Mouse (Mus musculus) hindbrain, embryonic 14.5 days (tissue): ENCODE data around the gene Lacc1. TPM values are rescaled to one million over a fixed set of nuclear protein-coding genes. Genes with fewer than 3 reads are reported as not detected.
A peak's percentile ranks its signal among the peaks of the same experiment; 100 is the strongest.
"Not testable (repeated sequence)": the region's sequence is repeated elsewhere in the genome, so short reads cannot be mapped to it uniquely, and the experiment has no call there.

Experiments
- ATAC-seq: fragments of 200-750 bp; cut with Nextera tagmentation; 2 replicates; pipeline ENCODE4 v1.8.0; 2017; ENCODE audit warnings: moderate number of reproducible peaks, mild to moderate bottlenecking, moderate TSS enrichment, moderate library complexity; ENCODE audit not compliant: low FRiP score
- DNase-seq: peaks from one replicate; pipeline ENCODE4 v3.0.0-alpha.2; 2015; ENCODE audit warnings: low spot score
- H3K27ac ChIP-seq: fragments of 300-500 bp; sonication (generic); 2 replicates; pipeline ENCODE4 v1.5.1; 2014; ENCODE audit warnings: mild to moderate bottlenecking, moderate library complexity
- H3K27me3 ChIP-seq: fragments of 300-500 bp; sonication (generic); 2 replicates; pipeline ENCODE4 v1.6.1; 2014; ENCODE audit warnings: mild to moderate bottlenecking, low read length, mixed read lengths; ENCODE audit not compliant: control insufficient read depth, insufficient read depth
- H3K36me3 ChIP-seq: fragments of 300-500 bp; sonication (generic); replicated peaks from 2 replicates; pipeline ENCODE4 v1.6.1; 2014; ENCODE audit not compliant: control insufficient read depth, insufficient read depth
- H3K4me1 ChIP-seq: fragments of 300-500 bp; sonication (generic); replicated peaks from 2 replicates; pipeline ENCODE4 v1.6.1; 2014; ENCODE audit warnings: antibody characterized with exemption, low read length, mixed read lengths; ENCODE audit not compliant: control insufficient read depth, insufficient read depth
- H3K4me2 ChIP-seq: fragments of 300-500 bp; sonication (generic); replicated peaks from 2 replicates; pipeline ENCODE4 v1.6.1; 2014; ENCODE audit warnings: mild to moderate bottlenecking, moderate library complexity
- H3K4me3 ChIP-seq: fragments of 300-500 bp; sonication (generic); replicated peaks from 2 replicates; pipeline ENCODE4 v1.5.1; 2014; ENCODE audit warnings: mild to moderate bottlenecking, low read length
- H3K9ac ChIP-seq: fragments of 300-500 bp; sonication (generic); 2 replicates; pipeline ENCODE4 v1.6.1; 2014
- H3K9me3 ChIP-seq: fragments of 300-500 bp; sonication (generic); 2 replicates; pipeline ENCODE4 v1.6.1; 2016; ENCODE audit warnings: low read length; ENCODE audit not compliant: control insufficient read depth
- WGBS: fragments of 180-500 bp; shearing (Covaris S2); extraction: QIAGEN DNeasy Blood & Tissue Kit; methylation state at CpG from one replicate; pipeline ENCODE4 v1.1.7; 2014; 5-methylcytosine and 5-hydroxymethylcytosine counted together
- polyA plus RNA-seq: library from polyadenylated mRNA; unstranded; fragments of >200 nt; fragmentation: Nextera tagmentation; extraction: Ambion mirVana; gene quantifications from 2 replicates; pipeline ENCODE4 v1.2.1, GENCODE M21; 2014

The Lacc1 gene
- polyA plus RNA-seq, 1 experiment from 2014 or later, result 3.1 TPM

- no peak for DNase-seq
- ATAC-seq, result no peak
- peaks cover 10% of the 10 kb centered on the region; the same call in 1 of the 2 replicates for H3K4me1 ChIP-seq
- H3K9ac ChIP-seq, result no peak overlapping the region
- H3K27ac ChIP-seq, result no peak overlapping the region
- H3K36me3 ChIP-seq, result no peaks in the 10 kb centered on the region
- no peak overlapping the region for H3K4me3 ChIP-seq
- WGBS, result 54% methylated on average over 5 of the region's 5 CpGs
- no peaks in the 10 kb centered on the region for H3K9me3 ChIP-seq
- no peak overlapping the region for H3K4me2 ChIP-seq
- H3K27me3 ChIP-seq, result no peaks in the 10 kb centered on the region
Observed at GRCm38 (mm10) chr14:77032433-77032832, 4.3 kb downstream of the Lacc1 start.

- no peaks in the 10 kb centered on the region for H3K4me1 ChIP-seq
- no peaks in the 10 kb centered on the region for H3K36me3 ChIP-seq
- ATAC-seq (no peak), DNase-seq (no peak)
- H3K4me2 ChIP-seq, result no peak overlapping the region
- 81% methylated on average over 5 of the region's 5 CpGs for WGBS
- no peak overlapping the region for H3K27ac ChIP-seq
- no peaks in the 10 kb centered on the region for H3K9me3 ChIP-seq
- no peak overlapping the region for H3K9ac ChIP-seq
- H3K4me3 ChIP-seq, result no peak overlapping the region
- no peaks in the 10 kb centered on the region for H3K27me3 ChIP-seq
Observed at GRCm38 (mm10) chr14:77030808-77031207, 5.9 kb downstream of the Lacc1 start.

- no peak for ATAC-seq
- no peak overlapping the region for H3K4me2 ChIP-seq
- no peaks in the 10 kb centered on the region for H3K4me1 ChIP-seq
- no peak overlapping the region for H3K9ac ChIP-seq
- no peak overlapping the region for H3K27ac ChIP-seq
- no peak overlapping the region for H3K4me3 ChIP-seq
- no peaks in the 10 kb centered on the region for H3K9me3 ChIP-seq
- 56% methylated on average over 5 of the region's 5 CpGs for WGBS
- DNase-seq, result no peak
- no peaks in the 10 kb centered on the region for H3K36me3 ChIP-seq
- no peaks in the 10 kb centered on the region for H3K27me3 ChIP-seq
Observed at GRCm38 (mm10) chr14:77029319-77030054, 7.2 kb downstream of the Lacc1 start.

GRCm38 (mm10) chr14:77024499-77024898 is 12.2 kb downstream of the Lacc1 start:
- H3K4me3 ChIP-seq, result no peak overlapping the region
- no peaks in the 10 kb centered on the region for H3K4me1 ChIP-seq
- H3K27me3 ChIP-seq, result no peaks in the 10 kb centered on the region
- H3K4me2 ChIP-seq, result no peak overlapping the region
- 90% methylated on average over 3 of the region's 3 CpGs for WGBS
- H3K9me3 ChIP-seq, result no peaks in the 10 kb centered on the region
- H3K9ac ChIP-seq, result no peak overlapping the region
- no peak overlapping the region for H3K27ac ChIP-seq
- DNase-seq (no peak), ATAC-seq (no peak)
- H3K36me3 ChIP-seq, result no peaks in the 10 kb centered on the region

- no peak overlapping the region for H3K9ac ChIP-seq
- H3K36me3 ChIP-seq, result no peaks in the 10 kb centered on the region
- no peak for DNase-seq
- no peaks in the 10 kb centered on the region for H3K4me1 ChIP-seq
- no peak overlapping the region for H3K4me2 ChIP-seq
- no peaks in the 10 kb centered on the region for H3K9me3 ChIP-seq
- WGBS, result 89% methylated on average over 6 of the region's 6 CpGs
- H3K27ac ChIP-seq, result no peak overlapping the region
- H3K27me3 ChIP-seq, result no peaks in the 10 kb centered on the region
- ATAC-seq, result no peak
- no peak overlapping the region for H3K4me3 ChIP-seq
Observed at GRCm38 (mm10) chr14:77017211-77017610, 19.5 kb downstream of the Lacc1 start.

GRCm38 (mm10) chr14:77016783-77017182 is 19.9 kb downstream of the Lacc1 start:
- ATAC-seq, H3K9me3 ChIP-seq, H3K27ac ChIP-seq, H3K27me3 ChIP-seq, H3K9ac ChIP-seq, H3K4me3 ChIP-seq, H3K36me3 ChIP-seq, DNase-seq, H3K4me1 ChIP-seq, H3K4me2 ChIP-seq: not testable (repeated sequence)
- WGBS, result 71% methylated on average over 12 of the region's 12 CpGs

- peak overlapping the region; percentile 47; the same call in 1 of the 2 replicates for H3K27ac ChIP-seq
- no peaks in the 10 kb centered on the region for H3K27me3 ChIP-seq
- H3K36me3 ChIP-seq, result no peaks in the 10 kb centered on the region
- no peak overlapping the region for H3K9ac ChIP-seq
- H3K4me1 ChIP-seq, result no peaks in the 10 kb centered on the region
- H3K9me3 ChIP-seq, result no peaks in the 10 kb centered on the region
- ATAC-seq, result peak; percentile 77
- WGBS, result 4% methylated on average over 3 of the region's 3 CpGs
- no peak overlapping the region for H3K4me2 ChIP-seq
- H3K4me3 ChIP-seq, result no peak overlapping the region
- peak; percentile 95 for DNase-seq
Observed at GRCm38 (mm10) chr14:77011804-77012203, 24.9 kb downstream of the Lacc1 start.

GRCm38 (mm10) chr14:77008238-77008637 is 28.5 kb downstream of the Lacc1 start:
- WGBS, result 17% methylated on average over 3 of the region's 3 CpGs
- H3K27me3 ChIP-seq, result no peaks in the 10 kb centered on the region
- no peak overlapping the region for H3K4me2 ChIP-seq
- H3K9ac ChIP-seq, result no peak overlapping the region
- DNase-seq (peak; percentile 79), ATAC-seq (peak; percentile 51; the same call in 1 of the 2 replicates)
- no peak overlapping the region for H3K4me3 ChIP-seq
- H3K9me3 ChIP-seq, result no peaks in the 10 kb centered on the region
- no peak overlapping the region for H3K27ac ChIP-seq
- H3K4me1 ChIP-seq, result 0 out of 2 replicates have a peak, but pooled peaks cover 6% of the 10 kb centered on the region
- H3K36me3 ChIP-seq, result no peaks in the 10 kb centered on the region

- Histone ChIP-seq H3K4me1 (0 out of 2 replicates have a peak, but pooled peaks cover 6% of the 10 kb centered on the region), H3K4me2 (no peak overlapping the region), H3K36me3 (no peaks in the 10 kb centered on the region), H3K27ac (no peak overlapping the region), H3K27me3 (no peaks in the 10 kb centered on the region), H3K4me3 (no peak overlapping the region), H3K9ac (no peak overlapping the region), H3K9me3 (no peaks in the 10 kb centered on the region)
- 62% methylated on average over 5 of the region's 5 CpGs for WGBS
- DNase-seq (no peak), ATAC-seq (no peak)
Observed at GRCm38 (mm10) chr14:77005566-77005965, 31.1 kb downstream of the Lacc1 start.
